Mouse (Mus musculus): ENCODE measurements around the gene Ephx1.
"Not testable (repeated sequence)": the region's sequence is repeated elsewhere in the genome, so short reads cannot be mapped to it uniquely, and the experiment has no call there.

The Ephx1 gene

GRCm38 (mm10) chr1:181020756-181021487 lies at the start of gene Ephx1:
Gene Ephx1 (minus strand): TSS chr1:181020904.
- no peak for DNase-seq

- DNase-seq: peak; percentile 58
Measured at GRCm38 (mm10) chr1:181069671-181070070, 49.0 kb upstream of the Ephx1 start.

GRCm38 (mm10) chr1:181068344-181068743 lies 47.6 kb upstream of the Ephx1 start:
- no peak for DNase-seq

GRCm38 (mm10) chr1:181064648-181065047 lies 43.9 kb upstream of the Ephx1 start:
- no peak for DNase-seq

- no peak for DNase-seq
Measured at GRCm38 (mm10) chr1:181063991-181064390, 43.3 kb upstream of the Ephx1 start.

GRCm38 (mm10) chr1:181061784-181062485 lies 41.2 kb upstream of the Ephx1 start:
- no peak for DNase-seq

- no peak for DNase-seq
Measured at GRCm38 (mm10) chr1:181052898-181053297, 32.2 kb upstream of the Ephx1 start.

GRCm38 (mm10) chr1:181050937-181051336 lies 30.2 kb upstream of the Ephx1 start, which contains the start of gene 9130409I23Rik:
Gene 9130409I23Rik (plus strand): TSS chr1:181051237.
- DNase-seq: no peak

- no peak for DNase-seq
Measured at GRCm38 (mm10) chr1:181049328-181049842, 28.7 kb upstream of the Ephx1 start.

GRCm38 (mm10) chr1:181047520-181047919 lies 26.8 kb upstream of the Ephx1 start:
- no peak for DNase-seq

- DNase-seq: peak; percentile 7
Measured at GRCm38 (mm10) chr1:181039652-181040051, 18.9 kb upstream of the Ephx1 start.

- DNase-seq: no peak
Measured at GRCm38 (mm10) chr1:181037623-181038022, 16.9 kb upstream of the Ephx1 start.

- not testable (repeated sequence) for DNase-seq
Measured at GRCm38 (mm10) chr1:181035015-181035778, 14.5 kb upstream of the Ephx1 start.

GRCm38 (mm10) chr1:181022265-181022664 lies 1.6 kb upstream of the Ephx1 start:
- DNase-seq: peak; percentile 59

GRCm38 (mm10) chr1:181021488-181021865 lies 773 bp upstream of the Ephx1 start:
- DNase-seq: no peak

GRCm38 (mm10) chr1:181017890-181018420 lies 2.7 kb downstream of the Ephx1 start:
- DNase-seq: no peak

- peak; percentile 69 for DNase-seq
Measured at GRCm38 (mm10) chr1:181017212-181017711, 3.4 kb downstream of the Ephx1 start.

- peak; percentile 78 for DNase-seq
Measured at GRCm38 (mm10) chr1:181016532-181017131, 4.1 kb downstream of the Ephx1 start.

GRCm38 (mm10) chr1:181016045-181016444 lies 4.7 kb downstream of the Ephx1 start:
- DNase-seq: no peak

GRCm38 (mm10) chr1:181015558-181015957 lies 5.1 kb downstream of the Ephx1 start:
- DNase-seq: peak; percentile 36

GRCm38 (mm10) chr1:181014731-181015500 lies 5.8 kb downstream of the Ephx1 start:
- DNase-seq: no peak
